Mouse (Mus musculus) left cerebral cortex, adult 8-10 months (tissue): ENCODE results near the gene Ctps2. TPM values are rescaled to one million over a fixed set of nuclear protein-coding genes. Genes with fewer than 3 reads are reported as not detected.
A peak's percentile ranks its signal among the peaks of the same experiment; 100 is the strongest.
"Not testable (repeated sequence)": the region's sequence is repeated elsewhere in the genome, so short reads cannot be mapped to it uniquely, and the experiment has no call there.

Experiments
- DNase-seq, 2 experiments: peaks; one replicate each; pipeline ENCODE4 v3.0.0; 2022; ENCODE audit warnings: low spot score in 2 of 2
- total RNA-seq, 4 experiments: library from RNA; stranded (reverse); gene quantifications; 2 replicates each; pipeline ENCODE4 v1.2.4; 2022

The Ctps2 gene
- total RNA-seq, result 10 to 100 TPM; 54.0 to 62.5 (median 58.2) TPM

DNA sequence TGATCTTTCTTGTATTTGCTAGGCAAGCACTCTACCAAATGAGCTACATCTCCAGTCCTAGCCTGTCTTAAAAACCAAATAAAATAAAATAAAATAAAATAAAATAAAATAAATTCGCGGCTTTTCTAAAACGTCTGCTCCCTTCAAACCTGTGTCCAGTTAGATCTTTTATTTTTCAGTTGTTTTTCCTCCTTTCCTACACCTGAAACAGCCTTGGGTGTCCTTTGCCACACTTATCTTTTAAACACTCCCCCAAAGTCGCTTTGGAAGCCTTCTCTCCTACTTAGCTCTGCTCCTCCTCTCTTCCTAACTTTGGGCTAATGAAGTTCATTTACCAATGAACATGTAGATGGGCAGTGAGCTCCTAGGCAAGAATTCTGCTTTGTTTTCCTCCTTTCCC lies at the start of gene Ctps2:
Gene Ctps2, plus strand, starts transcription at position 301 of the 400 bp plus-strand sequence.
- DNase-seq, result no peak

DNA sequence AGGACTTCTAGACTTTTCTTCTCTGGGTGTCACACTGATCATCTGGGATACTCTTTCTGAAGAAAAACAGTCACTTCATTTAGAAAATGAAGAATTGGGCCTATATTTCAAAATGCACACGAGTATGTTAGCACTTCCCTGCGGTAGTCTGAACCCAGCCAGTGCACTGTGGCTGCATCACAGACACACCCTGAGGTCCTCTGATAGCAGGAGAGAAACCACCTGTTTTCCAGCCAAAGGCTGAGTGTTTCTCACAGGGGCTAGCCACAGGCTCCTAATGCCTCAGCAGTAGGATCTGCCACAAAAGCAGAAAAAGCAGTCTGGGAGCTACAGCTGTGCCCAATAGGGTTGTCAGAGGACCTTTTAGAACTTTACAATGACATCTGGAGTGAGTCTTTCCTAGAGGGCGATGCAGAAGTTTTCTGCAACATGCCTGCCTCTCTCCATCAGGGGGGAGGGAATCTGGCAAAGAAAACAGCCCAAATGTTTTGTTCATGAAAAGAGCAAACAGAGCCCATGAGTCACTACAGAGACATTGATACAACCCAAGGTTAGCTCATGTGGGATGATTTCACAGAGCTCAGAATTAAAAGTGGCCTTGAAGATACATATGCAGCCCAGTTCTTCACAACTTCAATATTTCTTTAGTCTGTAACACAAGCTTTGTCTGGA lies 32.6 kb upstream of the Ctps2 start:
- DNase-seq, result no peak

DNA sequence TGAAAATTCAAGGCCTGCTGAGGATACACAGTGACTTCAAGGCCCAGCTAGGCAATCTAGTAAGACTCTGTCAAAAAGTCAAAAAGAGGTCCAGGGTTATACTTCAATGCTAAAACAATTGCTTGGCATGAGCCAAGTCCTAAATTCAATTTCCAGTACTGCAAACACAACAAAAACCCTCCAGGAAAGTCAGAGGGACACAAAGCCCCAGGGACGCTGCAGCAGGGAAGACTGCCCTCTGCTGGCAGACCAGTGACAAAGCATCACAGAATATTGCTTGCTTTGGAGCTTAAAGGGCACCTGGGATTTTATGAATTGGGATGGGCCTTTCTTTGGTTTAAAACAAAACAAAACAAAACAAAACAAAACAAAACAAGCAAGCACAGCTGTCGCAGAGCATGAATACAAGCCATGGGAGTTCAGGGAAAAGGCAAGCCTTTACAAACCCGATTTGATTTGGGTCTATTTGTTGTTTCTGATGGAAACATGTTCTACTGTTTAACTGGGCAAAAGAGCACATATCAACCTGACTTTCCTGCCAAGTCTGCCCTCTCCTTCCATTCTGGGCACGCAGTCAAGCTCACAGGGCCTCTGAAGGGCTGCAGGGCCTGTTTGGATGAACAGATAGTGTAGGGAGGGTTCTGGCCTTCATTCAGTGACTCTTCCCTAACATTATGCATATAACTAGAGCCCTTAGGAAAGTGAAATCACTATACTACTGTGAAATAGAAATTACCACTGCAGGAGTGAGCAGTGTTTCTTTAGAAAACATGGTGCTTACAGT lies 29.1 kb upstream of the Ctps2 start:
- no peak for DNase-seq

DNA sequence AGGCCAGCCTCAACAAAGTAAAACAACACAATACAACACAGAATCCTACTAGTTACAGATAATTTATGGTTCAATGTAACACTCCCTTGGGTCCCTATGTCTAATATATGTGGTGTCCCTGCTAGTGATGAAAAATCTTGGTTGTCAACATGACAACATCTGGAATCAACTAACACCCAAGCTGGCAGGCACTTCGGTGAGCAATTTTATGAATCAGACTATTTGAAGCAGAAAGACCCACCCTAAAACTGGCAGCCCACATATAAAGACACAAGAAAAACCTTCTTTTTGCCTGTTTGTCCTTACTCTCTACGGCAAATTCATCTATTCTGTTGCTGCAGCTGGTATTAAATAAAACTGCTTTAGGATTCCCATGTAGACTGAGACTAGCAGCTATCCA lies 27.3 kb upstream of the Ctps2 start:
- no peak for DNase-seq

DNA sequence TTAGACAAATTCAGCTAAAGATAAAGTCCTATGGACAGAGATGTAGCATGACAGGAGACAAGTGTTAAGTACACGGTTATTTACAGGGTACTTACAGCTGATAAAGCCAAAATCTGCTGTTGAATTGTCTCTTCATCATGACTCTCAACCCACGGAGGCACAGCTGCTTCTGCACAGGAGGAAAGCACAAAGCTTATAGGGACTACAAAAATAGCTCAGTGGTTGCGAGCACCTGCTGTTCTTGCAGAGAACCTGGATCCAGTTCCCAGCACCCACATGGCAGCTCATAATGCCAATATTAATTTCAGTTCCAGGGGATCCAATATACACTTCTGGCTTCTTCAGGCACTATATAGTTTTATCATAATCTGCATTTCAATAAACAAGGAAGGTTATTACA lies 22.8 kb upstream of the Ctps2 start:
- DNase-seq, result no peak

DNA sequence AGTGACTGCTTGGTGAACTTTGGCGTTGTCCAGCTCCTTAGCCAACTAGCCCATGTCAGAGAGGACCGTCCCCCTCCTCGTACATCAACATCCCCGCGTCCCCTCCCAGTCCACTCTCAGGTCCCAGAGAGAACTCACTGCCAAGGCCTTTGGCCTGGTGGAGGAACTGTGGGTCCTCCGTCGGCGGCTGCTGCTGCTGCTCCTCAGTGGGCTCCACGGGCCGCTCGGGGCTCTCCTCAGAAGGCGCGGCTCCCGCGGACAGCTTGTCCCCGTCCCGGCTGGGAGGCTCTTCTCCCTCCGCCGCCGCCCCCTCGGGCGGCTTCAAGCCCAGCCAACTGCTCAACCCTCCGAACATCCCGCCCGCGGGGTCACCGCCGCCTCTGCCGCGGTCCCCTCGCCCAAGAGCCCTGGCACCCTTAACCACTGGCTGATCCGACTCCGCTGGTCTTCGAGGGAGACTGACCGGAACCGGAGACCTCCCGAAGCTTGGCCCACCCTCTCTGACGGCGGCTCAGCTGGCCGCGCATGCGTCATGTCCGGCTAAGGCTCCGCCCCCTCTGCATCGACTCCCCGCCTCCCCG lies 13.0 kb upstream of the Ctps2 start, which contains the start of gene Syap1:
Gene Syap1, minus strand, starts transcription at position 517 of the 581 bp plus-strand sequence.
- peak; percentile 44 to 49 for DNase-seq

DNA sequence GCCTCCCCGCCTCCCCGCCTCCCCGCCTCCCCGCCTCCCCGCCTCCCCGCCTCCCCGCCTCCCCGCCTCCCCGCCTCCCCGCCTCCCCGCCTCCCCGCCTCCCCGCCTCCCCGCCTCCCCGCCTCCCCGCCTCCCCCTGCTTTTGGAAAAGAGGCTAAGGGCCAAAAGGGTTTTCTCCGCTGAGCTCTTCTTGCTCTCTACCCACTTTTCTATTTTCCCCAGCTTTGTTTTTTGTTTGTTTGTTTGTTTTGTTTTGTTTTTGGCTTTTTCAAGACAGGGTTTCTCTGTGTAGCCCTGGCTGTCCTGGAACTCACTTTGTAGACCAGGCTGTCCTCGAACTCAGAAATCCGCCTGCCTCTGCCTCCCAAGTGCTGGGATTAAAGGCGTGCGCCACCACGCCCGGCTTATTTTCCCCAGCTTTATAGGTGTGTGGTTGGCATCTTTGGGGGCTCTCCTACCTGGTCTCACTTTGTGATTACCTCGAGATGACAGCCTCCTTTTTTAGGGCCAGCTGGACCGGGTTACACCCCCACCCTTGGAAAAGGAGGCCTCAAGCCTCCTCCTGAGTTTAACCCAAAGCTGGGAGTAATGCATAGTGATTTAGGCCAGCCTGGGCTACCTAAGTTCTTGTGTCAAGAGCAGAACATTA lies 12.3 kb upstream of the Ctps2 start:
- not testable (repeated sequence) for DNase-seq

DNA sequence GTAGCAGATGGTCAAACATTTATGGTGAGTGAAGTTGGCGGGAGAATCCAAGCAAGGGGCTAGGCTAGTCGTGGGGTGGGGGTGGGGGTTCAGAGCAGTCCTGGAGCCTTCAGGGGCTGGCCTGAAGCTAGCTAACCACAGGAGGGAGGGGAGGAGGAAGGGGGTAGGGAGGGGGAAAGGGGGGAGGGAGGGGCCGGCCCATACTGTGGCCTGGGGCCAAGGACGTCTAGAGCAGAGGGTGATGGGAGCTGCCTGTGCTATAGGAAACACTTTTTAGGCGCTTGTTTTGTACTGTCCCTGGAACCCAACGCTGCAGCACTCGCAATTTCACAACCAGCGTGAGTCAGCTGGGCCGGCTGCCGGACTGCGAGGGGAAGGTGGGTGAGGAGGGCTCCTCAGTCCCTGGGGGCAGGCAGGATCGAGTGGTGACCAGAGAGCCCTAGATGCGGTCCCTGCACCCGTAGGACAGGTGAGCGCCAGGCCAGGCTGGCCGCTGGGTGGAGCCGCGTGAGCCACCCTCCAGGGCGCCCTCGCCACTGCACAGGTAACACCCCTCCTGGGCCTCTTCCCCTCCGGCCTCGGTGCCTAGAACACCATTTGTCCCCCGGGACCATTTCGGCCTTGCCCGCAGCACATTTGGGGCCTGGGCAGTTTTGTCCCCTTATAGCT lies 467 bp downstream of the Ctps2 start:
- no peak for DNase-seq

DNA sequence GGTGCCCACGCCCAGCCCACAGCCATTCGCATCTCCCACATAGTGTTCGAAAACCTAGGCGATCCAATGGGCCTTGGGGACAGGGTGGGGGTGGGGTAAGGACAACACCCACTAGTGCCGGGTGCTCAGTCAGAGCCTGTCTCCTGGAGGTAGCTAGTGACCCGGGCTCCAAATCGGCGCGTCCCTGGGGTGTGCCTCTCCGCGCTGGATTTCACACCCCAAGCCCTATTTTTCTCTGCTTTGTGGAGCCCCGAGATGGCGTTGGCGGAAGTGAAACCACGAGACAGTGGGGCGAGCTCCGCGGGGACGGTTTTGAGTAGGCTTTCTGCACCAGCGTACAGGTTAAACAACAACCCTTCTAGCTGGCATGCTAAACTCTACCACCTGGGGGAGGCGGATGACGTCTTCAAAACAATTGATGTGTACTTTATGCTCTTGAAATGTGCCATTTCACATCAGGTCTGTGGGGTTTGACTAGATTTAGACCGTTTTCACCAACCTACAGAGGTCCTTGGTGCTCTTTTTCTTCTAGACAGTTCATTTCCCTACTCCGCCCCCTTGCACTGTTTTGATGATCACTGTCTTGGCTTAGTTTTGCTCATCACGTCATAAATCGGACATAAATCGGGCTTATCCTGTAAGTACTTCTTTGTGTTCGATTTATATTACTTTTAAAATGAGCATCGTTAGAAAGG lies 1.1 kb downstream of the Ctps2 start:
- DNase-seq, result peak; percentile 37 to 39

DNA sequence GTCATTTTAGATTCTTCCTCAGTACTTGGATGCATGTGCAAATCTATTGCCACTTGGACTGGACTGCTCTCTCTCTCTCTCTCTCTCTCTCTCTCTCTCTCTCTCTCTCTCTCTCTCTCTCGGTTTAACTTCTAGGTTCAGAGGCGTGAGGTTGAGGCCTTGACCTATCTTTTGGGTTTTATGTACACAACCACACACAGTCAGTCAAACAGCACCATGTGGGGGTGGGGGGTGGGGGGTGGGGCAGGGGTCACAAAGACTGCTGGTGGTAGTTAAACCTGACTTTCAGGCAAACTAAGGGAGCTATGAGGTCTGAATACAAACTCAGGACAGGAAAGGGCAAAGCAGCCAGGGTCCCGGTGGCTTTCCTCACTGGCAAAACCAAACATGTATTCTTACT lies 6.5 kb downstream of the Ctps2 start:
- DNase-seq, result no peak

DNA sequence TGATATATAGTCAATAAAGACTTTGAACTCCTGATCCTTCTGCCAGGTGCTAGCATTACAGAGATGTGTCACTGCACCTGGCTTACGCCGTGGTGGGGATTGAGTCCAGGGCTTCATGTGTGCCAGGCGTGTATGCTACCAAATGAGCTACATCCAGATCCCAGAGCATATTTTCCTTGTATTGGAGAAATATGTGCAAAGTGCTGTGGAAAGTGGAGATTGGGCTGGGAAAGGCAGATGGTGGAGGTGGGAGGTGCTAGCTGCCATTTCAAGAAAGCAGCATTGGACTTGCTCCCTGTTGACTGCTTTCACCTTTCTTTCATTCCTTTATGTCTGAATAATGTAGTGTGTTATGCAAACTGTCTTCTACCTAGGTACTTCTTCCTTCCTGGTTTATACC lies 12.6 kb downstream of the Ctps2 start:
- no peak for DNase-seq

DNA sequence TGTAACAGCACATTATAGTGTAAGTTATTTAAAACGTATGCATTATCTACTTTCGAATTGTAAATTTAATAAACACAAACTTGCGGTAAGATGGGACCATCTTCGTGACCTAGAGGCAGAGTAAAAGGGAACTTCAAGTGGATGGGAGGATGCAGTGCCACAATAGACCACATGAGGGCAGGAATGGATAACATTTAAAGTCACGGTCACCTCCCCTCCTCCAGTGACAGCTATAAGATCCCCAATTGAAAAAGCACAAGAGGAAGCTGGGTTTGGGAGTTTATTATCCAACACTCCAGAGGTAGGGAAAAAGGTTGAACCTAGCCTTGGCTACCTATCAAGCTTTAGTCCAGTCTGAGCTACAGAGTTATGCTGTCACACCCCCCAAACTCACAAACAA lies 14.7 kb downstream of the Ctps2 start:
- DNase-seq, result peak in 1 of 2 experiments; percentile 13

DNA sequence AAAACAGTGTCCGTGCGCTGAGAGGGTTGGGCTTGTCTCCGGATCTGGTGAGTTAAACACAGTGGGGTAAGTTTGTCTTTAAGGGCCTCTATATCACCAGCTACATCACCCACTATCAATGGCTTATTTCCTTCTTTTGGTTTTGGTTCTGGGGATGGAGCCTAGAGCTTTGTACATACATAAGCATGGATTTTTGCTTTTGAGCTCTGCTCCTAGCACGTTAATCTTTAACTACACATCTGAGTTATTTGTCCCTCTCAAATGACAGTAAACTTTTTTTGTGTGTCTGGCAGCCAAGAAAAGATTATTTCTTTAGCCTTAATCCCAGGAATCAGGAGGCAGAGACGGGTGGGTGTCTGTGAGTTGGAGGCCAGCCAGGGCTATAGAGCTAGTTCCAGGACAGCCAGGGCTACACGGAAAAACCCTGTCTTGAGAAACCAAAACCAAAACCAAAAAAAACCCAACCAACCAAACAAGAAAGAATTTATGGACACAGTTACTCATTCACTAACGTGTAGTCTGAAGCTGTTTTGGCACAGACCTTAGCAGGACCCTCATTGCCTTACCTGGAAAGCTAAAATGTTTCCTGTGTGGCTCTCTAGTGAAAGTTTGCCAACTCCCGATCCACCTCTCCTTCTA lies 20.6 kb downstream of the Ctps2 start:
- DNase-seq, result no peak

DNA sequence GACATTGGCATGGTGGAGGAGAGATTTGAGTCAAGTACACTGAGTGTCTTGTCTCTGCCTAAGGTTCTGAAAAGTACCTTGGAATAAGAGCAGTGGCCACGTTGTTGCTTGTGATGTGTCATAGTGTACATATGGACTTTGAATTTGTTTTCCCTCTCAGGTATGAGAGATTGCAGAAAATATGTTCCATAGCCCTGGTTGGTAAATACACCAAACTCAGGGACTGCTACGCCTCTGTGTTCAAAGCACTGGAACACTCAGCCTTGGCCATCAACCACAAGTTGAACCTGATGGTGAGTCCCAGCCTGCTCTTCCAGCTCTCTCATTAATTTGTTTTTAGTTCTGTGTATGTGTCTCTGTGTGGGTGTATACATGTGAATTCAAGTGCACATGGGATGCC lies 30.4 kb downstream of the Ctps2 start:
- DNase-seq, result no peak

DNA sequence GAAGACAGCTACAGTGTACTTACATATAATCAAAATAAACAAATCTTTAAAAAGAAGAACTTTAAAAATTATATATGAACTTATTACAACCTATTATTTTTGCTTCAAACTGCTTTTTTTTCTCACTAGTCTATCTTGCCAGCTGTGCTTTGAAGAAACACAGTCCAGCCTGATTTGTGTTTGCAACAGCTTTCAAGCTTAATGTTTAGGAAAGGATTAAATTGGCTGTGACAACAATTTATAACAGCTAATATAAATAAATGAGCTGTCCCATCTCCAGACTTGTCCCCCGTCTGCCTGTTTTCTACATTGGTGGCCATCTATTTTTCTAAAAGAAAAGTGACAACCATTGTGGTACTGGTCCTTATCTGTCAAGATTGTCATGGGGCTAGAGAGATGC lies 41.0 kb downstream of the Ctps2 start:
- no peak for DNase-seq

DNA sequence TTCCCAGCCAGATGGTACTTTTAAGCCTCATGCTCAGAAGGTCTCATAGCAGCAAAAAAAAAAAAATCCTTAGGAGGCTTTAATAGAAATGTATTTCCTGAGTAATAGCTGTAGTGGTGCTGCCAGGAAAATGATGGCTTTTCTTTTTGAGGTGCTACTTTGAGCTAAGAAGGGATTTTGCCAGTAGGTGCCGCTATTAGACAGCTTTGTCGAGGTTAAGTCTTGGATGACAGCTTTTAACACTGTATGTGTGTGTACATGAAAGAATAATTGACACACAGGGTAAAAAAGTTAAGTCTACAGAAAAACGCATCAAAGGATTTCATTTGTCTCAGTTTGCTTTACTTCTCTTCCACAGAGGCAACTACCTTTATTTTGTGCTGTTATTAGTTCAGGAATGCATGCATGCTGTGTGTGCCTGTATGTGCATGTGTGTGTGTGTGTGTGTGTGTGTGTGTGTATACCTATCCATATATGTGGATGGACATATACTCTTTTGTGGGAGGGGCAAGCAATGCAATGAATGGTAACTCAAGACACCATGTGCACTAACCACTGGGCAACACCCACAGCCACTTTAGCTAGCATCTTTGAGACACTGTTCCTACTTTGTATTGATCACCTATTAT lies 48.9 kb downstream of the Ctps2 start:
- DNase-seq, result peak in 1 of 2 experiments; percentile 9

DNA sequence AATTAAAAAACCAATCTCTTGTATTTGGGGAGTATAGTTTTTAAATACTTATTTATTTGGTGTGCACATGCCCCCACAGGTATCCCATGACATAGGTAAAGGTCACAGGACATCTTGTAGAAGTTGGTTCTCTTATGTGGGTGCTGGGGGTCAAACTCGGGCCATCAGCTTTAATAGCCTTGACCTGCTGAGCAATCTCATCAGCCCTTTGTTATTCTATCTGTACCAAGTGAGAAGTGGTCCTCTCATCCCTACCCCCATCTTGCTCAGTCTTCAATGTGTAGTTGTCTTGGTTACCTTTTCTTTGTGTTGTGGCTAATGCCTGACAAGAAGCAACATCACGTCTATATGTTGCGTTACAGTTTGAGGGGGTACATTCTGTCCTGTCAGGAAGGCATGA lies 56.9 kb downstream of the Ctps2 start:
- no peak for DNase-seq

DNA sequence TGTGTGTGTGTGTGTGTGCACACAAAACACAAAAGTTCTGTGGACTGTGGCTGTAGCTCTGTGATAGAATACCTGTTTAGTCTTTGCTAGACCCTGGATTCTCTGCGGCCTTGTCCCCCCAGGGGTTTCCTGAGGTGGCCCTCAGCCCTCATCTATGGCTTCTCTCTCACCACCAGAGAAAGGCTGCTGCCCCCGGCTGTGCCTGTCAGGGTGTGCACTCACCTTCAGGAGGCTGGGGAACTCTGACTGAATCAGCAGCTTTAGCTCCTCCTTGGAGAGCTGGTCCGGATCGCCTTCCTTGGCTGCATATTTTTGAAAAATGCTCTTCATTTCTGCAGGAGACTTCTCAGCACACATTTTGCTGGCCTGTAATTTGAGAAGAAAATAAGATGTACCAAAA lies 62.8 kb downstream of the Ctps2 start:
- DNase-seq, result no peak

DNA sequence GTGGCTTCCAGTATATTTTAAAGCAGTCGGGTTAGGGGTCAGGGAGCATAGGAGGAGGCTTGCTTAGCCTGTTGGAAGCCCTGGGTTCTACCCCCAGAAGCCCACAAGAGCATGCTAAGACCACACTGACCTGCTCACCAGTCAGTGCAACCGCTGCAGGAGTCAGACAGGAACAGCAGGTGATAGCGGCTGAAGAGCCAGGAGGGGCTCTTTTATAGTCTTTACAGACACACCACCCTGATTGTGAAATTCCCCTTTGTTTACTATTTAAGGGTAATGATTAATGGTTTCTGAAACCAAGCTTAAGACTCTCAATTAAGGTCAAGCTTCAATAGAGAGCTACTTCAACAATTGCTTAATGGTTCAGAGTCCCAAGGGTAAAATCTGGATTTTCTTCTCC lies 63.3 kb downstream of the Ctps2 start, which contains the start of gene S100g:
Gene S100g, minus strand, starts transcription at position 217 of the 400 bp plus-strand sequence.
- DNase-seq, result no peak

DNA sequence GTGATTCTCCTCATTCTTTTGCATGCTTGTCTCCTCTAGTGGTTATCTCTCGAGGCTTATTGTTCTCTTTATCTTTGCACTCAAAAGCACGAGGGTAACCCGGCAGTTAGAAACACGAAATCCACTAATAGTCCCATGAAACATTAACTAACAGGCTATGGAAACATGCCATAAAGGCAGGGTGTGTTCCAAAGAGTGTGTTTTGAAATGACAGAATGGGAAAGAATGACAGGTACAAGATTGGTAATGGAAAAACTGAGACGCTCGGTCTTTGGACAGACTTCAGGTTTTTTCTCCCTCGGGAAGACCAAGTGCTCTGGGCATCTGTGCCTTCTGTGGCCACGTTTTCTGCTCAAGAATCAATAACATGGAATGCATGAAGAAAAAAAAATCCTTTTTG lies 66.4 kb downstream of the Ctps2 start:
- DNase-seq, result no peak
